Mouse (Mus musculus) yolk sac, embryonic 10.5 days (tissue): ENCODE measurements around the gene Mrpl1.

Experiments
- DNase-seq: peaks from one replicate; pipeline ENCODE4 v3.0.0-alpha.2; 2017; ENCODE audit warnings: low spot score

Gene Mrpl1

DNA sequence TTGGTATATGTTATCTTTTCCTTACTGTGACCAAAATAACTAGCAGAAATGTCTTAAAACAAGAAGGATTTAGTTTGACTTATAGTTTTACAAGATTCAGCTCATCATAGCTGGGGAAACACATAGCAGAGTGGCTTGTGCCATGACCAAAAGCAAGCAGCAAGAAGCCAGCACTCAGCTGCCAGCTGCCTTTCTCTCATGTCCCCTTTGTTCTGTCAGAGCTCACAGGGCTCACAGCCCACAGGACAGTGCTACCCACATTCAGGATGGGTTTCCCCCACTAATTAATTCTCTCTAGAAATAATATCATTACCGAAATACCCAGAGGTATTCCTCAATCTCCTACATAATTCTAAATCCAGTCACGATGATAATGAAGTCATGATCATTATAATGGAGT is 1.8 kb upstream of the Mrpl1 start:
- DNase-seq, result no peak

- no peak for DNase-seq
Observed at GRCm38 (mm10) chr5:96208543-96208942, 750 bp upstream of the Mrpl1 start.

DNA sequence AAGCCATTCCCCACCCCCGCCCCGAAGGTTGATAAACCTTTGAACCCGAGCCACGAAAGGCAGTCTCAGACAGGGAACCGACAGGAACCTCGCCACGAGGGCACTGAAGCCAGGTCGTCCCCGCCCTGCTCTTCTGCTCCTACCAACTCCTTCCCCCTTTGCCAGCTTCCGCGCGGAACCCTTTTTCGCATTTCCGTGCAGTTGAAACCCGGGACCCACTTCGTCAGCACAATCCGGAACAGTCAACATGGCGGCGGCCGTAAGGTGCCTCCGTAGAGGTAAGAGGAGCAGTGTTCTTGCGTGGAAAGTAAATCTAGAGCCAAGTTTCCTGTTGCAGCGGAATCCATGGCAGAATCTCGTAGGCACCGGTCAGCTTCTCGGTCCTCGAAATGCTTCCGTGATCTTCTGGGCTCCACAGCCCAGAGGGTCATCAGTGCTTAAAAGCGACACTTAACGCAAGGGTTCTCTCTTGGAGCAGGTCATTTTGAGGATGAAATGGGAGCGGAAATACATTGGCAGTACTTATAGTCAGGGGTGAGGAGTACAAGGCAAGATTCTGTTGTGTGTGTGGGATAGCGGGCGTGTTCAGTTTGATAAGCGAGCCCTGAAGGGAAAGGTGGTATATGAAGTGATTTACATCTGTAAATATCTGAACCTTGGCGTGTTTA is 757 bp downstream of the Mrpl1 start:
- DNase-seq, result peak; percentile 93

DNA sequence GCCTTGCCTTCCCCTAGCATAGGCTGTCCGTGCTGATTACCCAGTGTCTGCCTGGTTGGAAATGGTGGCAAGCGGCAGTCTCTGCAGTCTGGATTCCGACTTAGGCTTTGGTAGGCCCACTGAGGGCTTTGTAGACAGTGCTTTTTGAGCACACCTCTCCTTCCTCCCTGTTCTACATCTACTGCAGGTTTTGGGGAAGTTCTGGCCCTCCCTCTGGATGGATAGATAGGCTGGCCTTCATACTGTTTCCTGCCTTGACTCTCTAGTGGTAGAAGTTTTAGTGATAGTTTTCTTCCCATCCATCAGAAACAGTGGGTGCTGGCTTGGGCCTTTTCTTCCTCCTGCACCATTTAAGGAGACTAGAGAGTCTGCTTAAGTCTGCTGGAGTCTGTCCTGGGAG is 9.4 kb downstream of the Mrpl1 start:
- DNase-seq, result no peak

DNA sequence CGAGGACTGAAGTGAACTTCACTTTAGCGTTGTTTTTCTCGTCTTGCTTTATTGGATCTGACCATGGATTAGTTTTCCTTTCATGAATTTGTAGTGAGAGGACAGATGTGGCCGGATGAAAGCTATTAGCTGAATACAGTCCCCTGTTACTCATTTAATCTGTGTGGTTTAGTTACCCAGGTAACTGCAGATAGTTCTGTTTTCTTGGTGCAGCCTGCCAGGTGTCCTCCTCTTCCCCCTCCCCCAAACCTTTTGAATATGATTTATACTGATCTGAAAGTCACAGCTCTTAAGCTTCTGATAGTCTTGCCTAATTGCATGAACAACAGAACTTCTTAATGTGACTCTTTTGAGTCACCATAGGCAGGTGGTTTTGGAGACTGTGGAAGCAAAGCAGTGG is 10.2 kb downstream of the Mrpl1 start:
- DNase-seq, result no peak

DNA sequence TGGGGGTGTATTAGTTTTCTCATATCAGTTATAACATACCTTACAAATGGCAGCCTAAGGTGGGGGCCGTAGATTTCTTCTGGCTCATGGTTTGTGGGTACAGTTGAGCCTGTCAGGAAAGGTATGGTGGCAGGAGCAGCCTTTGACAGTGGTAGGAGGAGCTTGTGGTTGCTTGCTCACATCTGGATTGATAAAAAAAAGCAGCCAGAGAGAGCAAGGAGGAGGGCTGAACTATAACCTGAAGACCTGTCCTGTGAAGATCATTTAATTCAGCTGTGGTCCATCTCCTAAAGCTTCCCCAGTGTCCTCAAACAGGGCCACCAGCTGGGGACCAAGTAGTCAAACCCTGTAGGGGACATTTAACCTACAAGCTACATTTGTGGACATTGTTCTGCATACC is 12.0 kb downstream of the Mrpl1 start:
- no peak for DNase-seq

DNA sequence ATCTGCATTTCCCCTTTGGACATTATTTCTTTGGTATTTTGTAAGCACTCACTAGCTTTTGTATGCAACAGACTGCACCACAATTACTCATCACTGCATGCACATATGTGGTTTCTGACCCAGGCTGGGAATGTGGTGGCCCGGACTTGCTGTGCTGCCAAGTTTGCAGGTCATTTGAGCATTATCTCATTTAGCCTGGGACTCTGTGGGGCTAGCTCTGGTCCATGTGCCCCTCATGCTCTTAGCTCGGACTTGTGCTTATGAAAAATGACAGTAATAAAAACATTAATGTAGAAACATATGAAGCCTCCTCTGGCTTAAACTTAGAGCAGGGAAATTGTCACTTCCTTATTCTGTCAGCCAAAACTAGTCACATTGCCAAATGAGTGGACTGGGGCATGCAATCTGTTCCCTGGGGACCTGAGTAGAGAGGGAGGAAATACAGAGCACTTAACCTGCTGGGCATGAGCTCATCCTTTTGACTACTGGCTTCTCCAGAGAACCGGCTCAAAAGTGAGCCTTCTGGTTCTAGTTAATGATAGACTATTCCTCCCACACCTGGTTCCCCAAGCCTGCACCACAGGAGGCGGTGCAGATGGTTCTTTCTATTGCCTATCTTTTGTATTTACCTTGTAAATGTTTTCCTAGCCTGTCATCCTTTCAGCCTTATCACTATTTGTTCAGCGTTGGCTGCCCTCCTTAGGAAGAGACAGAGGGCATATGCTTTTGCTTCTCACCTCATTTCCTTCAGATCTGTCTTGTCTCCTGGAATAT is 12.7 kb downstream of the Mrpl1 start:
- DNase-seq, result peak; percentile 75

GRCm38 (mm10) chr5:96222964-96223363 is 13.7 kb downstream of the Mrpl1 start:
- no peak for DNase-seq

GRCm38 (mm10) chr5:96226490-96226889 is 17.2 kb downstream of the Mrpl1 start:
- DNase-seq, result no peak

GRCm38 (mm10) chr5:96228967-96229366 is 19.7 kb downstream of the Mrpl1 start:
- no peak for DNase-seq

GRCm38 (mm10) chr5:96238797-96239196 is 29.5 kb downstream of the Mrpl1 start:
- DNase-seq, result no peak

GRCm38 (mm10) chr5:96240856-96241255 is 31.6 kb downstream of the Mrpl1 start:
- DNase-seq, result no peak

GRCm38 (mm10) chr5:96244511-96244910 is 35.2 kb downstream of the Mrpl1 start:
- DNase-seq, result no peak

DNA sequence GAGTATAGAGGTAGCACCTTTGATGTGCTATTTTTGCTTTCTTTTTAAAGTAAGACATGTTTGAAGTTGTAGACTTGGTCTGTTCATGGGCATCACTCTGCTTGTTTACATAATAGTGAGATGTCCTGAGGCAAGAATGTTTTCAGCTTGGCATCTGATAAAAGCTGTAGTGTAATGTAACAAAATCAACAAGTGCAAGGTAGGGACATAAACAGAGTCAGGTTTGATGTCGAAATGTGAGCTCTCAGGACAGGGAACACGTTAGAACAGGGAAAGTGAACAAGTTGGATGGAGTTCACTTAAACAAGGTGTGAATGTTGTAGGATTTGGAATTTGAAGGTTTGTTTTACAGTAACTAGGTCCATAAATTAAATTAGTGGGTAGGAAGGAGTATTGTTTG is 44.7 kb downstream of the Mrpl1 start:
- DNase-seq, result no peak

DNA sequence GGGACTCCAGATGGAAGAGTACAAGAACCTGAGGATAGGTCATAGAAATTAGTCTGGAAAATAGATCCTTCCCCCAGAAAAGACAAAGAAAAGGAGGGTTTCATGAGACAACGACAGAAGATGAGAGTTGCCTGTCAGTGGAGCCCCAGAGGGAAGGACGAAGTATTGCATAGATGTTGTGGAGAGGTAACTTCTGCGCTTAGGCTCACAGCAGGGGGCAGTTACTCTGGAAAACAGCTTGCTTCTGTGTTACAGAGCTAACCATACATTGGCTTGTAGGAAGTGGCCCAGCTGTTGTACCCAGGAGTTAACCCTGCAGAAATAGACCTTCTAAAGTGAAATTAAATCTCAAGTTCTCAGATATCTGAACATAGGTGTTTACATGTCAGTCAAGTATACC is 45.9 kb downstream of the Mrpl1 start:
- DNase-seq, result no peak

DNA sequence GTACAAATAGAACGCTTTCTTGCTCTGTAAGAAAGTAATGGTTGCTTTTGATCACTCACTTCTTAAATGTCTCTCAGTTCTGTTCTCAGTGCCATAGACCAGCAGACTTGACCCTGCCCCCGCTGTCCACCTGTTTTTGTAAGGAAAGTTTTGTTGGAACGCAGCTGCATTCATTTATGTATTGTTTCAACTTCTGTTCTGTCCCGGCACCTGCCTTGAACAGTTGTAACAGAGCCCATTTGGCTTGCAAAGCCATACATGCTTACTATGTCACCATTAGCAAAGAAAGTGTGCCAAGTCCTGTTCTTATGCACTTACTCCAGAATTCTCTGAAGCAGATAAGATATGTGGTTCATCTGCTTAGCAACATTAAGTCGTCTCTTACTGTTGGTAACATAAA is 48.9 kb downstream of the Mrpl1 start:
- DNase-seq, result no peak

DNA sequence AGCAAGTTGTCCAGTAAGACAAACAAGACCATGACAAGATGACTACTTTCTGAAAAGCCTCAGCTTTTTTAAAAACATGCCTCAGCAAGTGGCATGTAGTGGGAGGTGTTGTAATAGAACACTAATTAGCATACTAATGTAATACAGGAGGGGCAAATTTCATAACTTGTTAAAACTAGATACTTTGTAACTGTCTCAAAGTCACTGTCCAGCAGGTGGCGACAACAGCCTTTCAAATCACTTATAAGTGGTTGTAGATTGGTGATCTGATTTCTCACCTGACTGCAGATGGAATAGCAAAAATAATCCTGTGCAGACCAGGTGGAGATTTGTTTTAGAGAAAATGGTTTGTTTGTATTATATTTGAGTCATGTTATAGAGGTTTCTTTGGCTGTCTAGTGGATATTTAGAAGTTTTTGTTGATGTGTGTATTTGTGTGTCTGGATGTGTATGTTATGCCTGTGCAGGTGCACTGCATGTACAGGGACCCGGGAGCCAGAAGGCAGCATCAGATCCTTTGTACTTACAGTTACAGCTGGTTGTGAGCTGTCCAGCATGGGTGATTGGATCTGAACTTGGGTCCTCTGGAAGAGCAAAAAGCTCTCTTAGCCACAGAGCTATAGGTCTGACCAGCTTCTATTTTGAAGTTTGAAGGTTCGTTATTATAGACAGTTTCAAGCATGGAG is 57.9 kb downstream of the Mrpl1 start:
- peak; percentile 23 for DNase-seq

DNA sequence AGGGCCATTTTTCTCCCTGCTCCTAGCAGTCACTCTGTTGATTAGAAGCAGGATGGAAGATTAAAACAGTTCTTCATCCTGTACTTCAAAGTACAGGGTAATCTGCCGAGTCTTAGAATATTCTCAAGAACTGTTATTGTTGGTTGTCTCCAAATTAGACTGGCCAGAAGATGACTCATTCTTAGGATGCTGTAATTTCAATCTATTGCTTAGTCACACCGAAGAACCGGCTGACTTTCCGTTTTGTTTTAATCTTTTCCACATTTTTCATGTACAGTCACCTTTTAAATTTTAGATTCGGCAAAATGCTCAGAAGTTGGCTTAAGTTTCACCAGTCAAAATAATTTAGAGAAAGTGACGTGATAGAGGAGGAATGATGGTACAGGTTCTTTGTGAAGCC is 61.8 kb downstream of the Mrpl1 start:
- DNase-seq, result no peak

- no peak for DNase-seq
Observed at GRCm38 (mm10) chr5:96305786-96306185, 96.5 kb downstream of the Mrpl1 start.

- no peak for DNase-seq
Observed at GRCm38 (mm10) chr5:96306271-96306670, 97.0 kb downstream of the Mrpl1 start.

- DNase-seq, result peak; percentile 7
Observed at GRCm38 (mm10) chr5:96306826-96307225, 97.5 kb downstream of the Mrpl1 start.

DNA sequence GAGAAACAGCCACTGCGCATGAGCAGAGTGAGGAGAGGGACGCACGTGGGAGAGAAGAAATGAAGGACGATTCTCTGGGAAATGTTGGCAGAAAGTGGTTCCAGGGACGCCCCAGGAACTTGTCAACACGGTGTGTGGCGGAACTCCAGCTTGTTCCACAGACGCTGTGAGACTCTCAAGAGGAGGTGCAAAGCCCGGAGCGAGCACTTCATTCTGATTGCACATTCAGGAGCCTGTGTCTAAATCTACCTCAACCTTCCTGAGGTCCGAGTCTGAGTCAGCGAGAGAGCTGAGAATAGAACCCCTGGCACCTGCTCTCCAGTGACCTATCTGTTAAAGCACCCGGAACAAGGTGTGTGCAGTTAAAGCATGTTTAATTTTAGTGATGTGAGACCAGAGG is 98.8 kb downstream of the Mrpl1 start:
- no peak for DNase-seq

- no peak for DNase-seq
Observed at GRCm38 (mm10) chr5:96308645-96309044, 99.4 kb downstream of the Mrpl1 start.
